Mouse (Mus musculus) gonadal fat pad, adult 2 months (tissue): ENCODE data around the gene Cep112. TPM values are rescaled to one million over a fixed set of nuclear protein-coding genes. Genes with fewer than 3 reads are reported as not detected.

Experiments used
- DNase-seq: peaks from one replicate; pipeline ENCODE4 v3.0.0-alpha.2; 2012; ENCODE audit warnings: low read depth
- polyA plus RNA-seq: library from polyadenylated mRNA; depleted of rRNA; stranded (reverse); fragments of >200 nt; gene quantifications from 2 replicates; pipeline ENCODE4 v1.2.3, GENCODE M21; 2012

Gene Cep112
- polyA plus RNA-seq, 1 experiment: 1.1 TPM

- DNase-seq: no peak
These were observed 451.7 kb downstream of the Cep112 start for GRCm38 (mm10) chr11:108876633-108877205.

DNA sequence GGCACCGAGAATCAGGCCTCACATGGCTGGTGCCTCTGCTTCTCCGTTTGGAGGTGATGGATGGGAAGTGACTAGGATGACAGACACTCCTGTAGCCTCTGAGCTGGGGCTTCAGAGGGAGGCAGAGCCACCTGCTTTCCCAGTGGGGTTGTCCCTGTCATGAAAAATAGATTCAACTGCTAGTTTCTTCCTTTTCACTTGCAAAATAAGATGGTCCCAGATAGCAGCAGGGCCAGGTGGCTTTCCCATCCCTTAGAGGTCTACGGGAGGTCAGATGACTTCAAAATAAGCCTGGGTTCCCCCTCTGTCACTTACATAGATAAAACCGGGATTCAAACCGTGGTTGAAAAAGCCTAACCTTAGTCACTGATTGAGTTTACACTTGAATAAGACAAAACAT, 452.5 kb downstream of the Cep112 start:
- DNase-seq: no peak

- no peak for DNase-seq
These were observed 455.6 kb downstream of the Cep112 start for GRCm38 (mm10) chr11:108880546-108880945.

DNA sequence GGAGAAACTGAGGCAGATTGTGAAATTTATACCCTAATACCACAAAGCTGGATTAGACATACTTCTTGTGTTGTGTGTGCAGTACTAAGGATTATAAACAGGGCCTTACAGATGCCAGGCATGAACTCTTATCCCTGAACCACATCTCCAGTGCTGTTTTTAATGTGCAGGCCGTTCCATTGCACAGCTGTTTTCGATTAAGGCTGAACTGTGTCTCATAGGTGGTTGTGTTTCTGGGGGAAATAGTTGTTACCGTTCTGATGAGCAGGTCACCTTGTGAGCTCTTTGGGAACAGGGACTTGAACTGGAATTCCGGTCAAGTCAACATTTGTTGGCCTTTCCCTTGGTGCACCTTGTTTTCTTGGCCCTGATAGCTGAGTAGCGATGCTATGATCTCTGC, 456.7 kb downstream of the Cep112 start:
- no peak for DNase-seq

DNA sequence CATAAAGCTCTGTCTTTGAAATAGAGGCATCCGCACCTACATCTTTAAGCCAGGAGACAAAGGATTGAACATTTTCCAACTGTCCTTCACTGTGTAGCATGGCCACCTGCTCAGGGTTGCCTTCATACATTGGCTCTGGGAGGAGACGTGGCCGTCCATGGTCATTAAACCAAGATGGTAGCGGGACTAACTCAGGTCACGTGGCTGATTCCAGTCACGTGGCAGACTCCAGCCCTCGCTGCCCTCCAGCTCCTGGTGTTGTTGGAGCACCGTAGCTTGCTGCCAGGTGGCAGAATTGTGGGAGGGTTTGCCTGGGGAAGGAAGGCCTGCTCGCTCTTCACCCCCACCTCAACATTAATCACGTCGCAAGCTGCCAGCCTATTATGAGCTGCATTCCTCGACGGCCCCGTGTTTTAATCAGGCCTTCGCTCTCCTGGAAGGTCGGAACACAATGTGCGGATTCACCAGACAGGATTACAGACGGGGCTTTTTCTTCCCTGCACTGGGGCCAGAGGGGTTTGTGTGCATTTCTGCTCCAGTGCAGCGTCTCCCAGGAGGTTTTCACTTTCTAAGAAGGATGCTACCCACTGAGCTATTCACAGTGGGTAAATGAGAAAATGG, 460.4 kb downstream of the Cep112 start:
- no peak for DNase-seq

DNA sequence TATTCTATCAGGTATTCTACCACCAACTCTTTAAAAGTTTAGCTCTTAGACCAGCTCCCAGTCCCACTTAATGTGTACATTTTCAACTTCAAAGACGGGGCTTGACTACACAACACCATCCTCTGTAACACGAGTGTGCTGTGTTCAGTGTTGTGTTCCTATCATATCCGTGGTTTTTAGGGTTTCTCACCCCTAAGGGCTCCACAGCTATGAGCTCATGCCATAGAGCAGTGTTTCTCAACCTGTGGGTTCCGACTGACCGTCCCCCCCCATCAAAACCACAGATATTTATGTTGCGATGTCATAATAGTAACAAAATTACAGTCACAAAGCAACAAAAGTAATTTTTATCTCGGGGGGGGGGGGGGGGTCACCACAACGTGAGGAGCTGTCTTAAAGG, 461.1 kb downstream of the Cep112 start:
- no peak for DNase-seq

- no peak for DNase-seq
These were observed 464.1 kb downstream of the Cep112 start for GRCm38 (mm10) chr11:108889121-108889520.

DNA sequence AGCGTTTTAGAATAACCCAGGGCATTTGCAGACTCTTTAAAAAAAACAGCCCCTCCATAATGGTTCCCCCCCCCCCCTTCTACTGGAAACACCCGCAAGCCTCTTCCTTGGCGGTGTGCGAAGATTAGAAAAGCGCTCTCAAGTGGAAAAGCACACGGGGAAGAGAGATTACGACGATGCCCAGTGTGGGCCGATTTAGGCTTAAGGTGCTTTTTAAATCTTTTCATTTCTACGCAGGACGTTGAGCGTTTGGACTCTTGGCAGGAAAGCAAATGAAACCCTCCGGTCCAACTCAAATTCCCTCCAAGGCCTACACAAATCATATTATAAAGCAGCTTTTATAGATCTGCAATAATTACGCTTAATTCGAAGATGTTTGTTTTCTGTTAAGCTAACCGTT, 465.6 kb downstream of the Cep112 start:
- DNase-seq: no peak

DNA sequence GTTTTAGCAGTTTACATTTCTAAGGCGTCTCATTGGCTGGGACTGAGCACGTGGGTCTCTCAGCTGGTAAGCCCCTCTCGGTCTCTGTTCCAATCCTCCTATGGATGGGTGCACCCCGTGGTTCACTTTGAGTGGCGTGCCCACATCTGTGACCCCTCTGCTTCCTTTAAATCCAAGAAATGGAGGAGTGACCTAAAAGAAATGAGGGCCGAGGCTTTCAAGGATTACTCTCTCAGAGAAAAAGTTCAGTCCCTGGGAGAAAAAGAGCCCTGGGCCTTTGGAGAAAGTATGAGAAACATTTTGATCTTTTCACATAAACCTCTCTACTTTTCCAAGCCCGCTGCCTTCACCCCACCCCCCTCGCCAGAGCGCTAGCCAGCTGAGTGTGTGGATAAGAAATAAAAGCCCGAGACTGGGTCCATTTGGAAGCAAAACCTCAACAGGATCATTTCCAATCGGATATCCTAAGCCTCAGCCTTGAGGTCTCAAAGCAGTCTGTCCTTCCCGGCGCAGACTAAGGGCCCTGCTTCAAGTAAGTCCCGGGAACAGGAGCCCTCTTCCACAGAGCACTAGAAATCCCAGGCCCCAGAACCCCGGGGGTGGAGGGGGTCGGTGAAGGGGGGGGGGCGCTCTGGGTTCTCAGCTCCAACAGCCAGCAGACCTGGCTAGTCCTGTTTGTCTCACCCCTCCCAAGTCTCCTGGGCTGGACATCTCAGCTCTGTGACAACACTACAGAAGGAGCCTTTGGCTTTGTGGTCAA, 466.3 kb downstream of the Cep112 start:
- no peak for DNase-seq

- DNase-seq: no peak
These were observed 466.9 kb downstream of the Cep112 start for GRCm38 (mm10) chr11:108891871-108892380.

- no peak for DNase-seq
These were observed 467.4 kb downstream of the Cep112 start for GRCm38 (mm10) chr11:108892406-108892805.

DNA sequence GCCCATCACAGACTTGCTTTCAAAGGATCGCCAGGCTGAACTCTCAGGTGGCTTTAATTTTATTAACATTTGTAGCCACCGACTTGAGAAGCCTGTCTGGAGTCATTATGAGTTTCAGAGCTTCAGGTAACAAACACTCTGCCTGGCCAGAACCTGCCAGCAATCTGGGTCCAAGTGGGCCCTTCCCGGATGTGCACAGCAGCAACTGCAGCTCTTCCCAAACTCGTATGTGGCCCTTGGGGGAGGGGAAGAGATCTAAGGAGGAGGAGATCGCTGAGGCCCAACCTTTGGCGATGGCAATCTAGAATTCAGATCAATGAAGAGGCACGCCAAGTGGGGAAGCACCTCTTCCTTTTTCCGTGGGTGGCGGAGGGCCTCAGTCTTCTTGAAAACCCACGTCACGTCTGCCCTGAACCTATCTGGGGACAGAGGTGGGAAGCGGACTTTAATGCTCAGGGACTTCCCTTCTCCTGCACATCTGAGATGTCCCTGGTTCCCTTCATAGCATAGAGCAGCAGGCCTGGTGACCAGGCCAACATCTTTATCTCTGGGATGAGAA, 468.3 kb downstream of the Cep112 start:
- no peak for DNase-seq

- DNase-seq: no peak
These were observed 469.0 kb downstream of the Cep112 start for GRCm38 (mm10) chr11:108893855-108894510.

DNA sequence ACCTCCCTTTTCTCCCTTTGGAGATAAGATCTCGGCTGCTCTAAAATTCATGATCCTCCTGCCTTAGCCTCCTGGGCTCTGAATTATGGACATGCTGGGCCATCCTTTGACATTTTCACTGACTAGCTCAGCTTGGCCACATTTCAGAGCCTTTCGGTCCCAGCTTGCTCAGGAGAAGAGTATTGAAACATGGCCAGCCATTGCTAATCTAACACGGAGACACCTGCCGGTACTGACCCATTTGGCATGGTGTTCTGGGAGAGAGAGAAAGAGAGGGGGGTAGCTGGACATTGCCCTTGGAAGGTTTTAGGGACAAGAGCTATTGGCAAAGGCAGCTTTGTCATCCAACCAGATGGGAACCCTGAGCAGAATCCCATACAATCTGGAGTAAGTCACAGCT, 472.0 kb downstream of the Cep112 start:
- DNase-seq: no peak

- DNase-seq: no peak
These were observed 473.1 kb downstream of the Cep112 start for GRCm38 (mm10) chr11:108898063-108898462.

GRCm38 (mm10) chr11:108898483-108898882, 473.5 kb downstream of the Cep112 start:
- no peak for DNase-seq

- DNase-seq: no peak
These were observed 475.9 kb downstream of the Cep112 start for GRCm38 (mm10) chr11:108900718-108901488.

DNA sequence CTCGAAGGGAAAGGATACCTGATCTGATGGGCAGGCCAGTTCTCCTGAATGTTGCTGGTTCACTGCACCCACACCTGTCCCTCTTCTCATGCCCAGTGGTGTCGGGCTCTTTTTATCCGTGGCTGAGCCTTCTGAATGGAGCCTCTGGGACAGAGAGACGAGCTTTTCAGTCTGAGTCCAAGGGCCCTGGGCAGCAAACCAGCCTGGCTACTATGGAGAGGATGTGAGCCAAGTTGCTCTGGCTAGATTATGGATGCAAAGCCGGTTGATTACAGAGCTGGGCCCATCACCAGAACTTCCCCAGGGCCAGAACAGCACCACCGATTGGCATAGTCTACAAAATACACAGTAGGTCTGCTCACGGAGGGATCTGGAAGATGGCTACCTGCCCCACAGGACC, 476.7 kb downstream of the Cep112 start:
- DNase-seq: no peak

DNA sequence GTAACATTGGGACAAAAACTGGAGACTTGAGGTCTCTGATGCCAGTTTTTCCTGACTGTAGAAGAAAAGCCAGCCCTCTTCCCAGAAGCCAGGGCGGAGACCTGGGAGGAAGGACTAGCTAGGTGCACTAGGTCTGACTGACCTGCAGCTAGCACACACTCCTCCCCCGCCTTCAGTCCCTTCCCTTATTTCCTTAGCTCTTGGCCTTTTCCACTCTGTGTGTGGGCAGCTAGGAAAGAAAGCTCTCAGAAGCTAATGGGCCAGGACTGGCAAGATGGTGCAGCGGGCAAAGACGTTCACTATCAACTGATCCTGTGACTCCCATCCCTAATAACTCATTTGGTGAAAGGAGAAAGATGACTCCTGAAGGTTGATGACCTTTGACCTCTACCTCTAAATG, 477.3 kb downstream of the Cep112 start:
- no peak for DNase-seq

DNA sequence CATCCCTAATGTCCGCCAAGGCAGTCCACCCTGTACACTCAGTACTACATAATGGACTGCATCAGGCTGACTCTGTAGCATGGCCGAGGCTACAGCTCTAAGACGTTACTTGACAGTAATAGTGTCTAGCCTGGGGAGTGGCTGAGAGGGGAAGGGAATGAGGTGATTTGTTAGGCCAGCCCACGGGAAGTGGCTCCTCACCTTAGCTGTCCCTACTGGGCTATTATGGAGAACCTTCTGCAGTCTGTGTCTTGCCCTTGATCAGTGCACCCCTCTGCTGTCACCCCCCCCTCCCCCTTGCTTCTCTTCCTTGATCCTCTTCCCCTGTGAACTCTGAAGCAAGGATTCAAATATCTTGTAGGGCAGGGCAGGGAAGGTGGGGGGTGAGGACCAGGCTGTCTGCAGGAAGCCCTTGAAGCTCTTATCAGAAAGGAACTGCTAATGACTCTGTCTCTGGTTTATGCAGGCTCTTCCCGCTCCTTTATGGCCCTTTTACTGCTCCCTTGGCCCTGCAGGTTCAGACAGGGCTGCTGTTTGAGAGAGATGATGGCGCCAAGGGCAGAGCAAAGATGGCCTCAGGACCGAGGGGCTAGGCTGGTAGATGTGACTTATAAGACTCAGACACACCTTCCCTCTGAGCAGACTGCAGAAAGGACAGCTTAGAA, 481.7 kb downstream of the Cep112 start:
- no peak for DNase-seq
